ENCODE assay signal across 28 mouse cellular contexts in genomic region chr1:125537131-125537530, GRCm38 (mm10).
"Had no signal": no experiment of that assay in that cellular context is flagged by ENCODE, and none has a peak within 500 bp of the region (broad histone marks: within the 10 kb centered on the region; RNA-seq: fewer than 3 reads in every experiment).

No protein-coding gene starts in this region.

- H3K9me3 ChIP-seq: heart, embryonic 13.5 days; heart, embryonic 15.5 days; hindbrain, embryonic 13.5 days; hindbrain, embryonic 15.5 days; kidney, embryonic 15.5 days; limb, embryonic 10.5 days; limb, embryonic 12.5 days; liver, embryonic 13.5 days; liver, embryonic 15.5 days had no signal

- DNase-seq: gastrocnemius, adult 2 months; gastrocnemius, postnatal 10 days; gastrocnemius, postnatal 25 days; heart, adult 11 months; heart, adult 2 months; heart, postnatal 14 days; heart, postnatal 36 days; kidney, adult 11 months; kidney, adult 2 months; kidney, adult 9 months; kidney, postnatal 14 days; kidney, postnatal 36 days; layer of hippocampus, adult 9-11 months; layer of hippocampus, postnatal 36 days; liver; liver, embryonic 13.5 days had no signal

- H3K4me1 ChIP-seq: hindbrain, embryonic 13.5 days; hindbrain, embryonic 15.5 days; kidney, embryonic 15.5 days; limb, embryonic 10.5 days; limb, embryonic 12.5 days; liver, embryonic 13.5 days; liver, embryonic 15.5 days had no signal

- H3K27ac ChIP-seq: gastrocnemius, adult 2 months; heart, adult 2 months; heart, embryonic 13.5 days; heart, embryonic 15.5 days; hindbrain, embryonic 13.5 days; hindbrain, embryonic 15.5 days; hindbrain, postnatal 0 days; kidney, embryonic 15.5 days; kidney, postnatal 0 days; limb, embryonic 10.5 days; limb, embryonic 12.5 days; liver, embryonic 13.5 days; liver, embryonic 15.5 days had no signal

- H3K4me2 ChIP-seq: heart, embryonic 11.5 days; heart, embryonic 13.5 days; heart, embryonic 15.5 days; hindbrain, embryonic 13.5 days; hindbrain, embryonic 15.5 days; kidney, embryonic 15.5 days; limb, embryonic 12.5 days; liver, embryonic 11.5 days; liver, embryonic 13.5 days; liver, embryonic 15.5 days had no signal

- H3K36me3 ChIP-seq: heart, embryonic 13.5 days; heart, embryonic 15.5 days; hindbrain, embryonic 13.5 days; hindbrain, embryonic 15.5 days; kidney, embryonic 15.5 days; limb, embryonic 10.5 days; limb, embryonic 12.5 days; liver, embryonic 13.5 days; liver, embryonic 15.5 days had no signal

- ATAC-seq: hindbrain, postnatal 0 days had no signal

- H3K27me3 ChIP-seq: heart, embryonic 13.5 days; heart, embryonic 15.5 days; hindbrain, embryonic 13.5 days; hindbrain, embryonic 15.5 days; kidney, embryonic 15.5 days; limb, embryonic 12.5 days; liver, embryonic 13.5 days; liver, embryonic 15.5 days had no signal

- H3K9ac ChIP-seq: heart, embryonic 13.5 days; heart, embryonic 15.5 days; hindbrain, embryonic 13.5 days; hindbrain, embryonic 15.5 days; kidney, embryonic 15.5 days; limb, embryonic 12.5 days; liver, embryonic 13.5 days; liver, embryonic 15.5 days had no signal

- H3K4me3 ChIP-seq: gastrocnemius, adult 2 months; heart, adult 2 months; heart, embryonic 13.5 days; heart, embryonic 15.5 days; hindbrain, embryonic 13.5 days; hindbrain, embryonic 15.5 days; kidney, embryonic 15.5 days; limb, embryonic 10.5 days; limb, embryonic 12.5 days; liver, embryonic 13.5 days; liver, embryonic 15.5 days had no signal
